Mouse (Mus musculus): ENCODE measurements at regions not wholly inside any gene's neighbourhood (a gene's known extent, or its start where the extent isn't known, plus 50 kb on each side); places are given as distances from the start of the nearest gene placed in this dataset.
"Not testable (repeated sequence)": the region's sequence is repeated elsewhere in the genome, so short reads cannot be mapped to it uniquely, and the experiment has no call there.

DNA sequence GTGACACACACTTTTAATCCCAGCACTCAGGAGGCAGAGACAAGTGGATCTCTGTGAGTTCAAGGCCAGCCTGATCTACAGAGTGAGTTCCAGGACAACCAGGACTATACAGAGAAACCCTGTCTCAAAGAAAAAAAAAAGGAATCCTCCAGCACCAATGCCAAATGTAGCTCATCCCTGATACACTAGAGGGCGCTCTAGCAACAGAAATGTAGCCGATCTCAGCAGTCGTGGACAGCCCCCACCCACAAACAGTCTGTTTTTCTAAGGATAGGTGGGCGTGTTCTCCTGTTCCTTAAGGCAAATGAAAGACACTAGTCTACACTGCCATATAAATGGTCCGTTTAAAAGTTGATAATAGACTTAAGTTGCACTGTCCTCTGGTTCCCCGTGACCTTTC lies 2447.9 kb upstream of the Gm8797 start:
- H3K9ac ChIP-seq (ENCODE audit: low read length); H3K4me3 ChIP-seq (ENCODE audit: low read depth, low read length); H3K9me3 ChIP-seq (ENCODE audit: control insufficient read depth, low read length); H3K4me2 ChIP-seq (ENCODE audit: low read length); ATAC-seq (replicated peaks; ENCODE audit: low FRiP score, low TSS enrichment, low read depth); DNase-seq (ENCODE audit: low spot score); H3K36me3 ChIP-seq (ENCODE audit: control insufficient read depth, insufficient read depth, low read length); H3K4me1 ChIP-seq (replicated peaks; ENCODE audit: control insufficient read depth, insufficient read depth, low read length); H3K27ac ChIP-seq (ENCODE audit: low read depth); H3K27me3 ChIP-seq (replicated peaks; ENCODE audit: control insufficient read depth, insufficient read depth, low read length): not testable (repeated sequence)
- 26% methylated on average over 6 of the region's 6 CpGs for WGBS

DNA sequence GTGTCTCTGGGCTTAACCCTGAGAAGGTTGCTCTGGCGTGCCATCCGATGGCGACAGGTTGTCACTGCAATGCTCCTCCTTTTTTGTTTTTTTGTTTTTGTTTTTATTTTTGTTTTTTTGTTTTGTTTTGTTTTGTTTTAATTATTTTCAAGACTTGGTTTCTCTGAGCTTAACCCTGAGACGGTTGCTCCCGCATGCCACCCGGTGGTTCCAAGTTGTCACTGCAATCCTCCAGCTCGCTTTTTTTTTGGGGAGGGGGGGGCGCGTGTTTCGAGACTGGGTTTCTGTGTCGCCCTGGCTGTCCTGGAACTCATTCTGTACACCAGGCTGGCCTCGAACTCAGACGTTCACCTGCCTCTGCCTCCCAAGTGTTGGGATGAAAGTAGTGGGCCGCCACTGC lies 2442.1 kb upstream of the Gm8797 start:
- Histone ChIP-seq H3K4me2 (ENCODE audit: low read length) (no peak overlapping the region), H3K27me3 (replicated peaks; ENCODE audit: control insufficient read depth, insufficient read depth, low read length) (no peaks in the 10 kb centered on the region), H3K4me3 (ENCODE audit: low read depth, low read length) (no peak overlapping the region), H3K9ac (ENCODE audit: low read length) (no peak overlapping the region), H3K4me1 (replicated peaks; ENCODE audit: control insufficient read depth, insufficient read depth, low read length) (no peaks in the 10 kb centered on the region), H3K36me3 (ENCODE audit: control insufficient read depth, insufficient read depth, low read length) (no peaks in the 10 kb centered on the region), H3K27ac (ENCODE audit: low read depth) (no peak overlapping the region), H3K9me3 (ENCODE audit: control insufficient read depth, low read length) (0 out of 2 replicates have a peak, but pooled peaks cover 4% of the 10 kb centered on the region)
- WGBS = 52% methylated on average over 14 of the region's 14 CpGs
- no peak for DNase-seq (ENCODE audit: low spot score)
- ATAC-seq (replicated peaks; ENCODE audit: low FRiP score, low TSS enrichment, low read depth) = no peak

DNA sequence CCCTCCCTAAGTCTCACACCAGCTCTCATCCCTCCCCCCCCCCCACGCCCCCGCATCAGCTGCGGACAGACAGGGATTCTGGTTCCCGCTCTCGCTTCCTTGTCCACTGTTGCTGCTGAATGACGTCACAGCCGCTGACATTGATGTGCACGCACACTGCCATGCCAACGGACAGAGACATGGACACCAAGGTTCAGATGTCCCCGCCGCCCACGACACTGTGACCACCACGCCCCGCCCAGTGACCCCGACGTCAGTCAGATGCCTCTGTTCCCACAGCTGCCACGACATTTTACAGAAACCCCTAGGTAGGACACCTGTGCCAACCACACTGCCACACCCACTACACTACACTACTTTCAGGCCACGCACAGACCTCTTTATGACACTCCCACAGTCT lies 2441.6 kb upstream of the Gm8797 start:
- WGBS = 53% methylated on average over 18 of the region's 18 CpGs
- Histone ChIP-seq H3K4me3 (ENCODE audit: low read depth, low read length) (no peak overlapping the region), H3K4me2 (ENCODE audit: low read length) (no peak overlapping the region), H3K9ac (ENCODE audit: low read length) (no peak overlapping the region), H3K27ac (ENCODE audit: low read depth) (no peak overlapping the region), H3K4me1 (replicated peaks; ENCODE audit: control insufficient read depth, insufficient read depth, low read length) (no peaks in the 10 kb centered on the region), H3K36me3 (ENCODE audit: control insufficient read depth, insufficient read depth, low read length) (no peaks in the 10 kb centered on the region), H3K27me3 (replicated peaks; ENCODE audit: control insufficient read depth, insufficient read depth, low read length) (no peaks in the 10 kb centered on the region), H3K9me3 (ENCODE audit: control insufficient read depth, low read length) (0 out of 2 replicates have a peak, but pooled peaks cover 4% of the 10 kb centered on the region)
- ATAC-seq (replicated peaks; ENCODE audit: low FRiP score, low TSS enrichment, low read depth) = 0 out of 2 replicates have a peak, but pooled peaks have one; percentile 23
- DNase-seq (ENCODE audit: low spot score) = no peak

DNA sequence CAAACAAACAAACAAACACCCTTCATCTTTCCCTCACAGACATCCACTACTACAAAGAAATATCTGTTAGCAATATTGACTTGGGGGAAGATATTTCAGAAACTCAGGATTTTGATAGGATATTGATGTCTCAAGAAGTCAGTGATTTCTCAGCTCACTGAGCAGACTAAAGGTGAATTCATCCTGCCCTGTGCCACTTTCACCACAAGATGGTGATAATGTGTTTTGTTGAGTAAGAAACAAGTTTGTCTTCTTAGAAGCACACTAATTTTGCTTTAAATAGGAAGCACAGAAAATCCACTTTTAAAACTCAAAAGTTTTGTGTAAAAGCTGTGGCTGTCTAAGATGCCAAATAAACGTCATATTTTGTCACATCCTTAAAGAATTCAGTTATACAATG lies 2439.8 kb upstream of the Gm8797 start:
- WGBS = 27% methylated on average over 1 of the region's 1 CpGs
- DNase-seq (ENCODE audit: low spot score) = no peak

DNA sequence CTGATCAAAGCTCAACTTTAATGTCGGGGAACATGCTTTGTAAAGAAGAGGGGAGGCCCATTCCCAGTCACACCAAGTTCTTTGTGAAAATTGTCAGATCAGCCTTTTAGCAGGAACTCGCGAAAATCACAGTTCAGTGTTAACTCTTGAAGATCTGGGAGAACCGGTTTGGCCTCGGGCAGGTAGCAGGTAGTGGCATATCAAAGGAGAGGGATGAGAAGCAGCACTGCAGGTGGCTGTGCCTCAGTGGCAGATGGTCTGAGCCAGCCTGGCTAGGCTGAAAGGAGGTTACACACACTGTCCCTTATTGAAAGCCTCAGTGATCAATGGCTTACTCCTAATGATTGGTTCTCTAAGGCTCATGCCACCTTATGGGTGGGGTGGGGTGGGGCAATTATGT lies 2401.0 kb upstream of the Gm8797 start:
- no peak overlapping the region for H3K4me2 ChIP-seq (ENCODE audit: low read length)
- H3K4me1 ChIP-seq (replicated peaks; ENCODE audit: control insufficient read depth, insufficient read depth, low read length) = no peaks in the 10 kb centered on the region
- no peak for ATAC-seq (replicated peaks; ENCODE audit: low FRiP score, low TSS enrichment, low read depth)
- no peaks in the 10 kb centered on the region for H3K27me3 ChIP-seq (replicated peaks; ENCODE audit: control insufficient read depth, insufficient read depth, low read length)
- H3K9ac ChIP-seq (ENCODE audit: low read length) = no peak overlapping the region
- H3K27ac ChIP-seq (ENCODE audit: low read depth) = no peak overlapping the region
- no peaks in the 10 kb centered on the region for H3K9me3 ChIP-seq (ENCODE audit: control insufficient read depth, low read length)
- H3K36me3 ChIP-seq (ENCODE audit: control insufficient read depth, insufficient read depth, low read length) = no peaks in the 10 kb centered on the region
- WGBS = 32% methylated on average over 5 of the region's 5 CpGs
- no peak overlapping the region for H3K4me3 ChIP-seq (ENCODE audit: low read depth, low read length)
- no peak for DNase-seq (ENCODE audit: low spot score)

More for the DNA sequence above, 2439.8 kb upstream of the Gm8797 start:
- H3K9me3 ChIP-seq (ENCODE audit: control insufficient read depth, low read length) = 0 out of 2 replicates have a peak, but pooled peaks cover 4% of the 10 kb centered on the region
- H3K27me3 ChIP-seq (replicated peaks; ENCODE audit: control insufficient read depth, insufficient read depth, low read length) = no peaks in the 10 kb centered on the region
- no peaks in the 10 kb centered on the region for H3K36me3 ChIP-seq (ENCODE audit: control insufficient read depth, insufficient read depth, low read length)
- no peak overlapping the region for H3K4me2 ChIP-seq (ENCODE audit: low read length)
- H3K27ac ChIP-seq (ENCODE audit: low read depth) = no peak overlapping the region
- H3K4me3 ChIP-seq (ENCODE audit: low read depth, low read length) = no peak overlapping the region
- no peak overlapping the region for H3K9ac ChIP-seq (ENCODE audit: low read length)
- no peaks in the 10 kb centered on the region for H3K4me1 ChIP-seq (replicated peaks; ENCODE audit: control insufficient read depth, insufficient read depth, low read length)
- ATAC-seq (replicated peaks; ENCODE audit: low FRiP score, low TSS enrichment, low read depth) = no peak

DNA sequence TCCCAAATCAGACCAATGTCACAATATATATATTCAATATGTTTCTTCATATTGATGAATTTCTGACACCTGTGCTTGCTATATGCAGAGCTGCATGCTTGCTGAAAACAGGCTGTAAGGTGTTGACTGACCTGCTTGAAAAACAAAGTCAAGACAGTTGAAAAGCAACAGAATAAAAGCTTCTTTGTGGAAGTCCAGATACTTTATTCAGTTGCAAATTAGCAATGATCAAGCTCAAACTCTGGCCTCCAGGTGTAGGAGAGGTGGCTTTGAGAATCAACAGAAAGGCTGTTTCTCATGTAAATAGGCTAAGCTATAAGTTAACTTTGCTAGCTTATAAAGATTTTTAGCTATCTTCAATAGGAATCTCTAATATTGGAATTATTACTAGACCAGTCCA lies 2379.7 kb upstream of the Gm8797 start:
- not testable (repeated sequence) for H3K9me3 ChIP-seq (ENCODE audit: control insufficient read depth, low read length); DNase-seq (ENCODE audit: low spot score); H3K4me1 ChIP-seq (replicated peaks; ENCODE audit: control insufficient read depth, insufficient read depth, low read length); H3K27ac ChIP-seq (ENCODE audit: low read depth); ATAC-seq (replicated peaks; ENCODE audit: low FRiP score, low TSS enrichment, low read depth); H3K27me3 ChIP-seq (replicated peaks; ENCODE audit: control insufficient read depth, insufficient read depth, low read length); H3K4me3 ChIP-seq (ENCODE audit: low read depth, low read length); H3K36me3 ChIP-seq (ENCODE audit: control insufficient read depth, insufficient read depth, low read length); H3K9ac ChIP-seq (ENCODE audit: low read length); H3K4me2 ChIP-seq (ENCODE audit: low read length)

DNA sequence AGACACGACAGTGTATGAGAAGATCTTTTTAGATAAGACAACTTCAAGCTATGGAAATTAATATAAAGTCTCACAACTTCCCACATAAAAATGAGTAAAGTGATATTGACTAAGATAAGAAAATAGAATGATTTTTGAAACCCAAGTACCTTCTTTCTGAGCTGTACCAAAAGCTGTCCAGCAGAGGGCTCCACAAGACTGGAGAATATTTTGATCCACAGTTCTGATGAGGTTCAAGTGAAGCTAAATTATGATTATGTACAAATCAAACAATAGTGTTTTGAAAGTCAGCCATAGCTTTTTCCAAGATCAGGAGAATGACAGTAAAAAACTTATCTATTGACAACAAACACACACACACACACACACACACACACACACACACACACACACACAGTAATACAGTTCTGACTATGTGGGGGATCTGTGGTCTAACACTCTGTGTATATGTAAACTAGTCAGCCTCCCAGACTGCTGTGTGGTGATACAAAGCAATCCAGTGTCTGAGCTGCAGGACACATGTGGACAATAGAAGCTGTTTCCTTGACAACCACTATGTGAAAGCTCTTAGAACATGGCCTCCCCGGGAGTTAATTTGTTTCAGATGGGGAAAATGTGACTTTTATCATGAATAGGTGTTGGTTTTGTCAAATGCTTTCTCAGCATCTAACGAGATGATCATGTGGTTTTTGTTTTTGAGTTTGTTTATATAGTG lies 2362.4 kb upstream of the Gm8797 start:
- no peak for ATAC-seq (replicated peaks; ENCODE audit: low FRiP score, low TSS enrichment, low read depth)
- no peak overlapping the region for H3K4me3 ChIP-seq (ENCODE audit: low read depth, low read length)
- no peak overlapping the region for H3K27ac ChIP-seq (ENCODE audit: low read depth)
- H3K36me3 ChIP-seq (ENCODE audit: control insufficient read depth, insufficient read depth, low read length) = no peaks in the 10 kb centered on the region
- H3K9ac ChIP-seq (ENCODE audit: low read length) = no peak overlapping the region
- no peak for DNase-seq (ENCODE audit: low spot score)
- H3K9me3 ChIP-seq (ENCODE audit: control insufficient read depth, low read length) = no peaks in the 10 kb centered on the region
- WGBS = 47% methylated on average over 3 of the region's 3 CpGs
- no peaks in the 10 kb centered on the region for H3K27me3 ChIP-seq (replicated peaks; ENCODE audit: control insufficient read depth, insufficient read depth, low read length)
- H3K4me1 ChIP-seq (replicated peaks; ENCODE audit: control insufficient read depth, insufficient read depth, low read length) = no peaks in the 10 kb centered on the region
- no peak overlapping the region for H3K4me2 ChIP-seq (ENCODE audit: low read length)

Measured in intestine, embryonic 14.5 days (tissue).